Mouse (Mus musculus): ENCODE results near the gene Krtap4-13.
"Not testable (repeated sequence)": the region's sequence is repeated elsewhere in the genome, so short reads cannot be mapped to it uniquely, and the experiment has no call there.

Krtap4-13 gene

GRCm38 (mm10) chr11:99809792-99810191 is at the start of gene Krtap4-13:
Gene Krtap4-13, minus strand, starts transcription at chr11:99809892.
- POLR2A ChIA-PET, CTCF ChIA-PET: not testable (repeated sequence)

GRCm38 (mm10) chr11:99858761-99859160 is 49.1 kb upstream of the Krtap4-13 start:
- ChIA-PET CTCF (interaction anchor here in 1 of 4 experiments (0.7 kb wide), 1 partner anchor 403 kb away, joined by 4 read pairs; no protein-coding TSS in a partner anchor), POLR2A (no interaction called here)

- POLR2A ChIA-PET, result no interaction called here
- CTCF ChIA-PET, result no interaction called here
Measured at GRCm38 (mm10) chr11:99857617-99858016, 47.9 kb upstream of the Krtap4-13 start, which contains the start of gene Gm11568. Gene Gm11568, plus strand, starts transcription at chr11:99857917.

- ChIA-PET POLR2A (no interaction called here), CTCF (interaction anchor here in 1 of 4 experiments (1.0 kb wide), 1 partner anchor 444 kb away, joined by 3 read pairs; no protein-coding TSS in a partner anchor)
Measured at GRCm38 (mm10) chr11:99854121-99854520, 44.4 kb upstream of the Krtap4-13 start.

- CTCF ChIA-PET, result no interaction called here
- POLR2A ChIA-PET, result no interaction called here
Measured at GRCm38 (mm10) chr11:99851508-99851907, 41.8 kb upstream of the Krtap4-13 start, which contains the start of gene Krtap4-16. Gene Krtap4-16, minus strand, starts transcription at chr11:99851608.

- ChIA-PET POLR2A (no interaction called here), CTCF (interaction anchor here in 1 of 4 experiments (1.0 kb wide), 1 partner anchor 454 kb away, joined by 3 read pairs; no protein-coding TSS in a partner anchor)
Measured at GRCm38 (mm10) chr11:99846746-99847145, 37.1 kb upstream of the Krtap4-13 start.

GRCm38 (mm10) chr11:99842185-99842584 is 32.5 kb upstream of the Krtap4-13 start:
- POLR2A ChIA-PET, result no interaction called here
- CTCF ChIA-PET, result no interaction called here

- ChIA-PET POLR2A (interaction anchor here in 1 of 4 experiments (0.5 to 1.2 kb wide), 2 partner anchors 19 to 55 kb away, joined by 3 read pairs; no protein-coding TSS in a partner anchor), CTCF (interaction anchor here in 2 of 4 experiments (0.6 kb wide), 2 partner anchors 482 to 570 kb away, joined by 3 read pairs; partner anchors contain the start of gene Eif1 (in 1 of the 2))
Measured at GRCm38 (mm10) chr11:99837966-99838365, 28.3 kb upstream of the Krtap4-13 start, which contains the start of gene 2300003K06Rik. Gene 2300003K06Rik, minus strand, starts transcription at chr11:99838066.

GRCm38 (mm10) chr11:99815566-99815965 is 5.9 kb upstream of the Krtap4-13 start, which contains the start of gene Gm11564:
Gene Gm11564, minus strand, starts transcription at chr11:99815666.
- CTCF ChIA-PET, POLR2A ChIA-PET: not testable (repeated sequence)

GRCm38 (mm10) chr11:99804346-99804745 is 5.3 kb downstream of the Krtap4-13 start, which contains the start of gene Gm11554:
Gene Gm11554, minus strand, starts transcription at chr11:99804446.
- POLR2A ChIA-PET, result not testable (repeated sequence)

GRCm38 (mm10) chr11:99798832-99799231 is 10.9 kb downstream of the Krtap4-13 start, which contains the start of gene Gm11569:
Gene Gm11569, minus strand, starts transcription at chr11:99798932.
- CTCF ChIA-PET, POLR2A ChIA-PET: not testable (repeated sequence)

More at GRCm38 (mm10) chr11:99804346-99804745, 5.3 kb downstream of the Krtap4-13 start, which contains the start of gene Gm11554:
- CTCF ChIA-PET, result not testable (repeated sequence)

GRCm38 (mm10) chr11:99793367-99793766 is 16.3 kb downstream of the Krtap4-13 start, which contains the start of gene Gm11596:
Gene Gm11596, minus strand, starts transcription at chr11:99793467.
- ChIA-PET POLR2A (no interaction called here), CTCF (no interaction called here)

- POLR2A ChIA-PET, CTCF ChIA-PET: not testable (repeated sequence)
Measured at GRCm38 (mm10) chr11:99784900-99785299, 24.8 kb downstream of the Krtap4-13 start, which contains the start of gene Krtap4-9. Gene Krtap4-9, plus strand, starts transcription at chr11:99785200.

GRCm38 (mm10) chr11:99780604-99781003 is 29.1 kb downstream of the Krtap4-13 start, which contains the start of gene Krtap4-8:
Gene Krtap4-8, minus strand, starts transcription at chr11:99780704.
- ChIA-PET CTCF (no interaction called here), POLR2A (no interaction called here)

- CTCF ChIA-PET, result no interaction called here
- POLR2A ChIA-PET, result no interaction called here
Measured at GRCm38 (mm10) chr11:99778401-99778800, 31.3 kb downstream of the Krtap4-13 start.

- POLR2A ChIA-PET, CTCF ChIA-PET: not testable (repeated sequence)
Measured at GRCm38 (mm10) chr11:99772813-99773212, 36.9 kb downstream of the Krtap4-13 start, which contains the start of gene Gm11595. Gene Gm11595, minus strand, starts transcription at chr11:99772913.

GRCm38 (mm10) chr11:99768410-99768809 is 41.3 kb downstream of the Krtap4-13 start:
- ChIA-PET POLR2A (no interaction called here), CTCF (no interaction called here)

Data from embryonic stem cell, embryonic (primary cell).